17 mouse cellular contexts compared by ENCODE assay signal in the genomic region with DNA sequence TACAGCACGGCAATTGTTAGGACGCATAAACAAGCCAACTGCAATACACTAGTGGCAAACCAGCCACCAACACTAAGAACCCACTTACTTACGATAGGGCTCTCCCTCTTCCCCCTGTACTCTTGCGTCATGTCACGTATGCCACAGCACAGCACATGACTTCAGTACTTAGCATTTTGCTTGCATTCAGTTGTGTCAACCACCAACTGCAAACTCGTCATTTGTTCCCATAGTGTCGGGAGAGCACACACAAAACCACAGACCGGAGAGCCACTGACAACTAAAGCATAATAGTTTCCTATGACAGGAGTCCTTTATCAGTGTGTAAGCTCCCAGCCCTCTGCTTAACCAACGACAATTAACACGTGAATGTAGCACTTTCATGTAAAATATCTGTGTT. TPM values are rescaled to one million over a fixed set of nuclear protein-coding genes. Genes with fewer than 3 reads are reported as not detected.
A peak's percentile ranks its signal among the peaks of the same experiment; 100 is the strongest.
DNase-seq lines count a peak whose midpoint lies in the region; ATAC-seq and TF ChIP-seq lines count a peak whose summit lies in the region.
"Had no signal": no experiment of that assay in that cellular context is flagged by ENCODE, and none has a peak within 500 bp of the region (broad histone marks: within the 10 kb centered on the region; RNA-seq: fewer than 3 reads in every experiment).

No protein-coding gene starts in this region.

- H3K27me3 ChIP-seq in lung, postnatal 0 days (replicated peaks; ENCODE audit: insufficient read depth, low read length): no peaks in the 10 kb centered on the region
- no peaks in the 10 kb centered on the region for H3K27me3 ChIP-seq in liver, embryonic 15.5 days
- no peaks in the 10 kb centered on the region for H3K27me3 ChIP-seq in thymus, adult 2 months (ENCODE audit: control insufficient read depth, insufficient read depth, low read length)
- H3K27me3 ChIP-seq in forebrain, embryonic 16.5 days (replicated peaks; ENCODE audit: control insufficient read depth, insufficient read depth, low read length): no peaks in the 10 kb centered on the region
- H3K27me3 ChIP-seq: midbrain, embryonic 12.5 days; neural tube, embryonic 13.5 days had no signal

- no peak overlapping the region for H3K27ac ChIP-seq in lung, postnatal 0 days (ENCODE audit: low read length)
- H3K27ac ChIP-seq in bone marrow macrophage, adult 2 months (ENCODE audit: insufficient read depth, low read depth, low read length): peak overlapping the region; percentile 43
- H3K27ac ChIP-seq in liver, embryonic 15.5 days (replicated peaks): no peak overlapping the region; the same call in 1 of the 2 replicates
- H3K27ac ChIP-seq in thymus, adult 2 months (ENCODE audit: control insufficient read depth, insufficient read depth, low read length): no peak overlapping the region
- no peak overlapping the region for H3K27ac ChIP-seq in forebrain, embryonic 16.5 days (ENCODE audit: low read length)
- H3K27ac ChIP-seq: embryonic facial prominence, embryonic 10.5 days; midbrain, embryonic 12.5 days; neural tube, embryonic 13.5 days had no signal

- no peak overlapping the region for H3K9ac ChIP-seq in lung, postnatal 0 days (replicated peaks; ENCODE audit: low read depth)
- H3K9ac ChIP-seq in liver, embryonic 15.5 days: no peak overlapping the region
- no peak overlapping the region for H3K9ac ChIP-seq in forebrain, embryonic 16.5 days (replicated peaks; ENCODE audit: low read depth, low read length)
- H3K9ac ChIP-seq: midbrain, embryonic 12.5 days; neural tube, embryonic 13.5 days had no signal

- TF ChIP-seq POLR2A in lung, adult 2 months (IDR thresholded peaks at IDR 0.05; ENCODE audit: borderline replicate concordance, extremely low read depth, low read depth, low read length): no peak
- no peak for TF ChIP-seq POLR2A in bone marrow macrophage, adult 2 months (IDR thresholded peaks at IDR 0.05; ENCODE audit: borderline replicate concordance, low read depth, low read length)
- TF ChIP-seq POLR2A in thymus, adult 2 months (IDR thresholded peaks at IDR 0.05; ENCODE audit: control insufficient read depth, extremely low read depth, insufficient read depth, low read length, poor library complexity): no peak

- no peaks in the 10 kb centered on the region for H3K36me3 ChIP-seq in lung, postnatal 0 days (ENCODE audit: insufficient read depth, low read length)
- H3K36me3 ChIP-seq in liver, embryonic 15.5 days (replicated peaks): peaks cover 58% of the 10 kb centered on the region
- no peaks in the 10 kb centered on the region for H3K36me3 ChIP-seq in thymus, adult 2 months (ENCODE audit: control insufficient read depth, insufficient read depth, low read length)
- H3K36me3 ChIP-seq in forebrain, embryonic 16.5 days (ENCODE audit: control insufficient read depth, insufficient read depth): no peaks in the 10 kb centered on the region

- no peaks in the 10 kb centered on the region for H3K4me1 ChIP-seq in lung, postnatal 0 days (ENCODE audit: insufficient read depth, low read depth, low read length)
- H3K4me1 ChIP-seq in lung, adult 2 months (ENCODE audit: control insufficient read depth, insufficient read depth, low read length): no peaks in the 10 kb centered on the region
- H3K4me1 ChIP-seq in bone marrow macrophage, adult 2 months (ENCODE audit: control insufficient read depth, insufficient read depth, low read length): peaks cover 31% of the 10 kb centered on the region
- peaks cover 12% of the 10 kb centered on the region for H3K4me1 ChIP-seq in liver, embryonic 15.5 days (replicated peaks)
- H3K4me1 ChIP-seq in thymus, adult 2 months (replicated peaks; ENCODE audit: control insufficient read depth, insufficient read depth, low read length): no peaks in the 10 kb centered on the region
- no peaks in the 10 kb centered on the region for H3K4me1 ChIP-seq in forebrain, embryonic 16.5 days (replicated peaks; ENCODE audit: control insufficient read depth, insufficient read depth, low read length)
- H3K4me1 ChIP-seq: embryonic facial prominence, embryonic 10.5 days; midbrain, embryonic 12.5 days; neural tube, embryonic 13.5 days had no signal

- no peak overlapping the region for H3K4me3 ChIP-seq in lung, postnatal 0 days (ENCODE audit: low read depth, low read length)
- H3K4me3 ChIP-seq in lung, adult 2 months (replicated peaks; ENCODE audit: extremely low read depth, low read depth, low read length): no peak overlapping the region
- H3K4me3 ChIP-seq in bone marrow macrophage, adult 2 months (ENCODE audit: insufficient read depth, low read length): 0 out of 2 replicates have a peak overlapping the region, but pooled peaks have one; percentile 4
- H3K4me3 ChIP-seq in liver, embryonic 15.5 days (replicated peaks): no peak overlapping the region
- H3K4me3 ChIP-seq in thymus, adult 2 months (ENCODE audit: control insufficient read depth, insufficient read depth, low read length): no peak overlapping the region
- no peak overlapping the region for H3K4me3 ChIP-seq in forebrain, embryonic 16.5 days (replicated peaks; ENCODE audit: low read length)
- H3K4me3 ChIP-seq: embryonic facial prominence, embryonic 10.5 days; midbrain, embryonic 12.5 days; neural tube, embryonic 13.5 days had no signal

- WGBS in lung, postnatal 0 days: 76% methylated on average over 10 of the region's 10 CpGs
- WGBS in lung, adult 2 months: 79% methylated on average over 10 of the region's 10 CpGs
- 32% methylated on average over 10 of the region's 10 CpGs for WGBS in liver, embryonic 15.5 days (ENCODE audit: insufficient replicate concordance)
- 53% methylated on average over 10 of the region's 10 CpGs for WGBS in thymus, adult 2 months
- WGBS in forebrain, embryonic 16.5 days: 87% methylated on average over 10 of the region's 10 CpGs

- TF ChIP-seq CTCF in lung, postnatal 0 days (IDR thresholded peaks at IDR 0.05): no peak
- TF ChIP-seq CTCF in lung, adult 2 months (IDR thresholded peaks at IDR 0.05; ENCODE audit: insufficient read depth, low read length): no peak
- TF ChIP-seq CTCF in bone marrow macrophage, adult 2 months (IDR thresholded peaks at IDR 0.05; ENCODE audit: low read depth, low read length): no peak
- TF ChIP-seq CTCF in thymus, adult 2 months (IDR thresholded peaks at IDR 0.05; ENCODE audit: borderline replicate concordance, control insufficient read depth, extremely low read depth, insufficient read depth, low read length, poor library complexity): no peak

- DNase-seq in lung, postnatal 0 days (ENCODE audit: low spot score): peak; percentile 53
- no peak for DNase-seq in lung, adult 2 months
- DNase-seq in thymus, adult 2 months: no peak
- DNase-seq in neural tube, embryonic 10.5 days (ENCODE audit: extremely low spot score, low spot score): no peak
- DNase-seq: B cell, adult 2 months; cerebellum, adult 2 months; heart, postnatal 4 days; kidney, adult 11 months; kidney, postnatal 36 days; right cerebral cortex, adult 18-20 months had no signal

- peak; percentile 23; the same call in 1 of the 2 replicates for ATAC-seq in lung, postnatal 0 days
- ATAC-seq in liver, embryonic 15.5 days (ENCODE audit: insufficient read depth): peak; percentile 44; the same call in 1 of the 2 replicates
- ATAC-seq in neutrophil, adult 5-6 weeks (ENCODE audit: extremely low read depth, insufficient number of reproducible peaks, low FRiP score, poor library complexity, severe bottlenecking): peak; percentile 72
- no peak for ATAC-seq in forebrain, embryonic 16.5 days

- TF ChIP-seq EP300 in lung, postnatal 0 days (IDR thresholded peaks at IDR 0.05): no peak

- no peak overlapping the region for H3K4me2 ChIP-seq in lung, postnatal 0 days (replicated peaks; ENCODE audit: low read depth, low read length)
- H3K4me2 ChIP-seq in liver, embryonic 15.5 days: no peak overlapping the region
- H3K4me2 ChIP-seq in forebrain, embryonic 16.5 days (ENCODE audit: low read length): no peak overlapping the region
- H3K4me2 ChIP-seq: midbrain, embryonic 12.5 days; neural tube, embryonic 13.5 days had no signal

- H3K9me3 ChIP-seq in lung, postnatal 0 days (ENCODE audit: low read length): no peaks in the 10 kb centered on the region
- H3K9me3 ChIP-seq in liver, embryonic 15.5 days (replicated peaks): no peaks in the 10 kb centered on the region
- H3K9me3 ChIP-seq in forebrain, embryonic 16.5 days (ENCODE audit: control insufficient read depth, low read length): no peaks in the 10 kb centered on the region
- H3K9me3 ChIP-seq: embryonic facial prominence, embryonic 10.5 days; midbrain, embryonic 12.5 days; neural tube, embryonic 13.5 days had no signal

RNA-seq across cellular contexts. Expression of a gene that starts 33.8 kb away (rescaled TPM):
- polyA plus RNA-seq in lung, postnatal 0 days (2015; fragmentation: Nextera tagmentation; extraction: Ambion mirVana): 5.7 and 5.9 TPM in 2 replicates
- polyA plus RNA-seq in lung, adult 2 months (2012; rRNA removed): 4.5 and 5.2 TPM in 2 replicates
- polyA plus RNA-seq in bone marrow macrophage, adult 2 months (2012; ENCODE audit: insufficient read depth, insufficient read length, missing spikeins): 12.1 and 13.9 TPM in 2 replicates
- polyA plus RNA-seq in liver, embryonic 15.5 days (2015; fragmentation: Nextera tagmentation; extraction: Ambion mirVana): 8.8 and 9.1 TPM in 2 replicates
- 29.6 and 32.9 TPM in 2 replicates for total RNA-seq in neutrophil, adult 5-6 weeks (2017)
- polyA plus RNA-seq in thymus, adult 2 months (2012; rRNA removed): 12.7 and 15.6 TPM in 2 replicates
- polyA plus RNA-seq in forebrain, embryonic 16.5 days (2015; fragmentation: Nextera tagmentation; extraction: Ambion mirVana): 9.4 and 11.0 TPM in 2 replicates

RNA-seq across cellular contexts. Expression of a gene that starts 50.6 kb away (rescaled TPM):
- polyA plus RNA-seq in lung, postnatal 0 days (2015; fragmentation: Nextera tagmentation; extraction: Ambion mirVana): 94.8 and 96.3 TPM in 2 replicates
- 192 and 194 TPM in 2 replicates for polyA plus RNA-seq in lung, adult 2 months (2012; rRNA removed)
- 76.0 and 79.8 TPM in 2 replicates for polyA plus RNA-seq in bone marrow macrophage, adult 2 months (2012; ENCODE audit: insufficient read depth, insufficient read length, missing spikeins)
- polyA plus RNA-seq in liver, embryonic 15.5 days (2015; fragmentation: Nextera tagmentation; extraction: Ambion mirVana): 52.3 and 57.0 TPM in 2 replicates
- total RNA-seq in neutrophil, adult 5-6 weeks (2017): 90.9 and 98.6 TPM in 2 replicates
- 222 and 264 TPM in 2 replicates for polyA plus RNA-seq in thymus, adult 2 months (2012; rRNA removed)
- 91.0 and 92.3 TPM in 2 replicates for polyA plus RNA-seq in forebrain, embryonic 16.5 days (2015; fragmentation: Nextera tagmentation; extraction: Ambion mirVana)

RNA-seq across cellular contexts. Expression of a gene that starts 51.5 kb away (rescaled TPM):
- polyA plus RNA-seq in lung, postnatal 0 days (2015; fragmentation: Nextera tagmentation; extraction: Ambion mirVana): 92.4 and 94.3 TPM in 2 replicates
- polyA plus RNA-seq in lung, adult 2 months (2012; rRNA removed): 14.2 and 20.9 TPM in 2 replicates
- 46.4 and 50.7 TPM in 2 replicates for polyA plus RNA-seq in bone marrow macrophage, adult 2 months (2012; ENCODE audit: insufficient read depth, insufficient read length, missing spikeins)
- 65.8 and 67.6 TPM in 2 replicates for polyA plus RNA-seq in liver, embryonic 15.5 days (2015; fragmentation: Nextera tagmentation; extraction: Ambion mirVana)
- 70.2 and 76.5 TPM in 2 replicates for total RNA-seq in neutrophil, adult 5-6 weeks (2017)
- 24.8 and 26.7 TPM in 2 replicates for polyA plus RNA-seq in thymus, adult 2 months (2012; rRNA removed)
- 191 and 196 TPM in 2 replicates for polyA plus RNA-seq in forebrain, embryonic 16.5 days (2015; fragmentation: Nextera tagmentation; extraction: Ambion mirVana)
